Mouse (Mus musculus) CH12.LX (cell line): ENCODE data around the gene Hspa1a.
A peak's percentile ranks its signal among the peaks of the same experiment; 100 is the strongest.

Experiments used
- CTCF ChIP-seq, 2 experiments: IDR thresholded peaks in 1 of 2; conservative IDR thresholded peaks in 1 of 2; 2 replicates each; pipeline ENCODE4 v1.5.1; 2011 to 2012; ENCODE audit warnings: low read depth in 2 of 2, low read length in 2 of 2, improper control_type of control experiment in 1 of 2, inconsistent platforms in 1 of 2, mild to moderate bottlenecking in 1 of 2, moderate library complexity in 1 of 2
- MXI1 ChIP-seq: IDR thresholded peaks from 2 replicates; pipeline ENCODE4 v1.6.1; 2011; ENCODE audit warnings: mild to moderate bottlenecking, low read depth, low read length, improper control_type of control experiment
- MYC ChIP-seq: IDR thresholded peaks from 2 replicates; pipeline ENCODE4 v1.6.1; 2011; ENCODE audit warnings: low read depth, mild to moderate bottlenecking, improper control_type of control experiment, low read length
- POLR2A ChIP-seq: IDR thresholded peaks from 2 replicates; pipeline ENCODE4 v1.6.1; 2011; ENCODE audit warnings: low read depth, mild to moderate bottlenecking, improper control_type of control experiment, low read length
- RAD21 ChIP-seq: IDR thresholded peaks from 2 replicates; pipeline ENCODE4 v1.6.1; 2011; ENCODE audit warnings: low read depth, mild to moderate bottlenecking, low read length, improper control_type of control experiment, moderate library complexity
- SMC3 ChIP-seq: IDR thresholded peaks from 2 replicates; pipeline ENCODE4 v1.6.1; 2011; ENCODE audit warnings: low read depth, low read length, improper control_type of control experiment
- UBTF ChIP-seq: IDR thresholded peaks from 2 replicates; pipeline ENCODE4 v1.6.1; 2012; ENCODE audit warnings: low read depth, mild to moderate bottlenecking, inconsistent platforms, low read length, improper control_type of control experiment, moderate library complexity
- ZC3H11A ChIP-seq: IDR thresholded peaks from 2 replicates; pipeline ENCODE4 v1.6.1; 2012; ENCODE audit warnings: low read depth, mild to moderate bottlenecking, inconsistent platforms, low read length, improper control_type of control experiment

GRCm38 (mm10) chr17:35001452-35002152 lies 29.6 kb upstream of the Hspa1a start:
- TF ChIP-seq MYC: peak; percentile 79
- TF ChIP-seq CTCF (conservative IDR thresholded peaks at IDR 0.05 in 1 of 2, IDR thresholded peaks at IDR 0.05 in 1 of 2; ENCODE audit: low read depth in 2 of 2, low read length in 2 of 2): no peak
- TF ChIP-seq RAD21: no peak
- peak; percentile 51; the same call in 1 of the 2 replicates for TF ChIP-seq MXI1
- TF ChIP-seq UBTF: 0 out of 2 replicates have a peak, but pooled peaks have one; percentile 17
- TF ChIP-seq SMC3: no peak
- TF ChIP-seq ZC3H11A: no peak
- TF ChIP-seq POLR2A: peak; percentile 12
